Mouse (Mus musculus) heart, embryonic 16.5 days (tissue): ENCODE measurements around the gene Gm4763. TPM values are rescaled to one million over a fixed set of nuclear protein-coding genes. Genes with fewer than 3 reads are reported as not detected.
"Not testable (repeated sequence)": the region's sequence is repeated elsewhere in the genome, so short reads cannot be mapped to it uniquely, and the experiment has no call there.

Experiments
- ATAC-seq: fragments of 200-750 bp; cut with Nextera tagmentation; replicated peaks from 2 replicates; pipeline ENCODE4 v1.8.0; 2017; ENCODE audit warnings: moderate number of reproducible peaks; ENCODE audit not compliant: insufficient read depth, low FRiP score; ENCODE audit errors: extremely low read depth
- H3K27ac ChIP-seq: fragments of 300-500 bp; sonication (generic); 2 replicates; pipeline ENCODE4 v1.5.1; 2014; ENCODE audit warnings: mild to moderate bottlenecking, low read length, control low read depth, moderate library complexity
- H3K27me3 ChIP-seq: fragments of 300-500 bp; sonication (generic); 2 replicates; pipeline ENCODE4 v1.6.1; 2014; ENCODE audit warnings: low read length, mixed read lengths; ENCODE audit not compliant: control insufficient read depth, insufficient read depth
- H3K36me3 ChIP-seq: fragments of 300-500 bp; sonication (generic); 2 replicates; pipeline ENCODE4 v1.6.1; 2014; ENCODE audit not compliant: control insufficient read depth, insufficient read depth
- H3K4me1 ChIP-seq: fragments of 300-500 bp; sonication (generic); 2 replicates; pipeline ENCODE4 v1.6.1; 2014; ENCODE audit warnings: low read length, mixed read lengths; ENCODE audit not compliant: control insufficient read depth, insufficient read depth
- H3K4me2 ChIP-seq: fragments of 300-500 bp; sonication (generic); 2 replicates; pipeline ENCODE4 v1.6.1; 2014; ENCODE audit warnings: low read depth, mild to moderate bottlenecking, control low read depth, low read length
- H3K4me3 ChIP-seq: fragments of 300-500 bp; sonication (generic); 2 replicates; pipeline ENCODE4 v1.5.1; 2014; ENCODE audit warnings: mild to moderate bottlenecking, control low read depth, low read length
- H3K9ac ChIP-seq: fragments of 300-500 bp; sonication (generic); 2 replicates; pipeline ENCODE4 v1.6.1; 2014; ENCODE audit warnings: low read length, control low read depth
- H3K9me3 ChIP-seq: fragments of 300-500 bp; sonication (generic); replicated peaks from 2 replicates; pipeline ENCODE4 v1.6.1; 2016; ENCODE audit warnings: low read length; ENCODE audit not compliant: control insufficient read depth
- WGBS: fragments of 180-500 bp; shearing (Covaris S2); extraction: QIAGEN DNeasy Blood & Tissue Kit; methylation state at CpG from one replicate; pipeline ENCODE4 v1.1.7; 2014; 5-methylcytosine and 5-hydroxymethylcytosine counted together
- polyA plus RNA-seq: library from polyadenylated mRNA; unstranded; fragments of >200 nt; fragmentation: Nextera tagmentation; extraction: Ambion mirVana; gene quantifications from 2 replicates; pipeline ENCODE4 v1.2.1, GENCODE M21; 2015

The Gm4763 gene
- polyA plus RNA-seq, 1 experiment from 2014 or later, result not detected

- no peak for ATAC-seq
- H3K9me3 ChIP-seq, result no peaks in the 10 kb centered on the region
- WGBS, result 79% methylated on average over 2 of the region's 2 CpGs
- no peak overlapping the region for H3K4me2 ChIP-seq
- H3K4me3 ChIP-seq, result no peak overlapping the region
- no peak overlapping the region for H3K9ac ChIP-seq
- H3K36me3 ChIP-seq, result no peaks in the 10 kb centered on the region
- no peak overlapping the region for H3K27ac ChIP-seq
- H3K4me1 ChIP-seq, result 0 out of 2 replicates have a peak, but pooled peaks cover 3% of the 10 kb centered on the region
- H3K27me3 ChIP-seq, result no peaks in the 10 kb centered on the region
Measured at GRCm38 (mm10) chr7:24751610-24752009, 24.9 kb upstream of the Gm4763 start.

- ATAC-seq, result no peak
Measured at GRCm38 (mm10) chr7:24750695-24751094, 24.0 kb upstream of the Gm4763 start.

GRCm38 (mm10) chr7:24735970-24736670 lies 9.4 kb upstream of the Gm4763 start:
- H3K27ac ChIP-seq, result no peak overlapping the region
- no peak overlapping the region for H3K9ac ChIP-seq
- ATAC-seq, result no peak; the same call in 1 of the 2 replicates
- H3K4me1 ChIP-seq, result no peaks in the 10 kb centered on the region
- no peak overlapping the region for H3K4me3 ChIP-seq
- 14% methylated on average over 17 of the region's 17 CpGs for WGBS
- H3K4me2 ChIP-seq, result no peak overlapping the region
- H3K36me3 ChIP-seq, result no peaks in the 10 kb centered on the region
- H3K9me3 ChIP-seq, result peaks cover 1% of the 10 kb centered on the region; the same call in 1 of the 2 replicates
- H3K27me3 ChIP-seq, result no peaks in the 10 kb centered on the region

More at GRCm38 (mm10) chr7:24750695-24751094, 24.0 kb upstream of the Gm4763 start:
- no peaks in the 10 kb centered on the region for H3K27me3 ChIP-seq
- H3K9ac ChIP-seq, result no peak overlapping the region
- no peaks in the 10 kb centered on the region for H3K9me3 ChIP-seq
- no peaks in the 10 kb centered on the region for H3K36me3 ChIP-seq
- WGBS, result 22% methylated on average over 4 of the region's 4 CpGs
- no peak overlapping the region for H3K27ac ChIP-seq
- no peak overlapping the region for H3K4me3 ChIP-seq
- H3K4me2 ChIP-seq, result no peak overlapping the region
- H3K4me1 ChIP-seq, result 0 out of 2 replicates have a peak, but pooled peaks cover 3% of the 10 kb centered on the region

- no peaks in the 10 kb centered on the region for H3K4me1 ChIP-seq
- 58% methylated on average over 6 of the region's 6 CpGs for WGBS
- H3K9ac ChIP-seq, result no peak overlapping the region
- no peak overlapping the region for H3K27ac ChIP-seq
- no peaks in the 10 kb centered on the region for H3K27me3 ChIP-seq
- H3K36me3 ChIP-seq, result no peaks in the 10 kb centered on the region
- no peak for ATAC-seq
- H3K4me2 ChIP-seq, result no peak overlapping the region
- H3K4me3 ChIP-seq, result no peak overlapping the region
- no peaks in the 10 kb centered on the region for H3K9me3 ChIP-seq
Measured at GRCm38 (mm10) chr7:24715039-24715438, 11.7 kb downstream of the Gm4763 start.

GRCm38 (mm10) chr7:24708832-24709292 lies 17.8 kb downstream of the Gm4763 start, which contains the start of gene BC049730:
Gene BC049730, plus strand, starts transcription at chr7:24709242.
- no peak for ATAC-seq
- Histone ChIP-seq H3K4me3 (no peak within 1 kb of the TSS), H3K9ac (no peak within 1 kb of the TSS), H3K4me2 (no peak within 1 kb of the TSS), H3K9me3 (no peaks in the 10 kb centered on the region), H3K27me3 (no peaks in the 10 kb centered on the region; the same call in 1 of the 2 replicates), H3K4me1 (no peaks in the 10 kb centered on the region), H3K36me3 (no peaks in the 10 kb centered on the region), H3K27ac (no peak within 1 kb of the TSS)
- WGBS, result 87% methylated on average over 14 of the region's 14 CpGs

- not testable (repeated sequence) for H3K27me3 ChIP-seq, H3K4me2 ChIP-seq, H3K4me1 ChIP-seq, H3K9me3 ChIP-seq, H3K36me3 ChIP-seq, ATAC-seq, H3K9ac ChIP-seq, H3K4me3 ChIP-seq, H3K27ac ChIP-seq
- 76% methylated on average over 9 of the region's 9 CpGs for WGBS
Measured at GRCm38 (mm10) chr7:24702841-24703240, 23.9 kb downstream of the Gm4763 start.

GRCm38 (mm10) chr7:24697891-24698290 lies 28.8 kb downstream of the Gm4763 start:
- H3K36me3 ChIP-seq, H3K27me3 ChIP-seq, ATAC-seq, H3K4me1 ChIP-seq, H3K9ac ChIP-seq, H3K9me3 ChIP-seq, H3K4me2 ChIP-seq, H3K27ac ChIP-seq, H3K4me3 ChIP-seq: not testable (repeated sequence)
- 87% methylated on average over 4 of the region's 4 CpGs for WGBS

- not testable (repeated sequence) for H3K4me1 ChIP-seq, H3K9me3 ChIP-seq, H3K9ac ChIP-seq, H3K4me2 ChIP-seq, ATAC-seq, H3K4me3 ChIP-seq, H3K27me3 ChIP-seq, H3K36me3 ChIP-seq, H3K27ac ChIP-seq
- WGBS, result 79% methylated on average over 3 of the region's 3 CpGs
Measured at GRCm38 (mm10) chr7:24692693-24693092, 34.0 kb downstream of the Gm4763 start.

GRCm38 (mm10) chr7:24687519-24687918 lies 39.2 kb downstream of the Gm4763 start:
- ATAC-seq, H3K4me1 ChIP-seq, H3K27me3 ChIP-seq, H3K4me3 ChIP-seq, H3K9me3 ChIP-seq, H3K9ac ChIP-seq, H3K4me2 ChIP-seq, H3K36me3 ChIP-seq, H3K27ac ChIP-seq: not testable (repeated sequence)
- WGBS, result 86% methylated on average over 10 of the region's 10 CpGs
